Mouse (Mus musculus) v-Abl transformed pro-B cells (cell line): Measurements from ENCODE around the gene Kmt5c.

ENCODE experiments used
- in situ Hi-C, 2 experiments: fragments of 400-800 bp; cut with MboI; formaldehyde crosslinking; loops; one replicate each; pipeline ENCODE4 v1.15.1; 2025; ENCODE audit not compliant: unreplicated experiment in 2 of 2

Kmt5c gene

GRCm38 (mm10) chr7:4783667-4784268, 43.9 kb downstream of the Kmt5c start:
- in situ Hi-C loops: loop anchor here in 1 of 2 experiments (5.0 kb wide), 2 partner anchors 36 to 71 kb away; no protein-coding TSS in a partner anchor

GRCm38 (mm10) chr7:4788499-4789435, 48.9 kb downstream of the Kmt5c start:
- in situ Hi-C loops: loop anchor here in 1 of 2 experiments (5.0 kb wide), 1 partner anchor 41 kb away; no protein-coding TSS in a partner anchor

GRCm38 (mm10) chr7:4789436-4789935, 49.6 kb downstream of the Kmt5c start, which contains the start of gene Tmem238:
Gene Tmem238, minus strand, starts transcription at chr7:4789656.
- in situ Hi-C loops: loop anchor here in 1 of 2 experiments (5.0 kb wide), 1 partner anchor 42 kb away; no protein-coding TSS in a partner anchor

- in situ Hi-C loops: loop anchor here (10.0 kb wide), 2 partner anchors 152 to 1382 kb away; partner anchors contain the start of gene Zfp444 (in 1 of the 2)
These were observed 52.6 kb downstream of the Kmt5c start, which contains the start of gene Rpl28 for GRCm38 (mm10) chr7:4792278-4793212. Gene Rpl28, plus strand, starts transcription at chr7:4792874.

- in situ Hi-C loops: loop anchor here (10.0 kb wide), 2 partner anchors 152 to 1382 kb away; partner anchors contain the start of gene Zfp444 (in 1 of the 2)
These were observed 53.3 kb downstream of the Kmt5c start for GRCm38 (mm10) chr7:4793248-4793647.

- in situ Hi-C loops: loop anchor here (10.0 kb wide), 2 partner anchors 151 to 1381 kb away; partner anchors contain the start of gene Zfp444 (in 1 of the 2)
These were observed 53.8 kb downstream of the Kmt5c start for GRCm38 (mm10) chr7:4793674-4794073.

- in situ Hi-C loops: loop anchor here (5.0 to 10.0 kb wide), 4 partner anchors 150 to 1380 kb away; partner anchors contain the start of gene Zfp444 (in 1 of the 2)
These were observed 54.8 kb downstream of the Kmt5c start for GRCm38 (mm10) chr7:4794631-4795168.

GRCm38 (mm10) chr7:4795767-4796433, 56.0 kb downstream of the Kmt5c start:
- in situ Hi-C loops: loop anchor here (5.0 to 10.0 kb wide), 4 partner anchors 149 to 1379 kb away; partner anchors contain the start of gene Zfp444 (in 1 of the 2)
